Mouse (Mus musculus): Measurements from ENCODE around the gene Ptpn7. TPM values are rescaled to one million over a fixed set of nuclear protein-coding genes. Genes with fewer than 3 reads are reported as not detected.

Ptpn7 gene
- polyA plus RNA-seq, 2 experiments: 3.1 to 3.6 TPM

GRCm38 (mm10) chr1:135170299-135170698, 37.8 kb downstream of the Ptpn7 start:
- H3K4me1 ChIP-seq (ENCODE audit: control insufficient read depth, insufficient read depth, low read length): no peaks in the 10 kb centered on the region
- DNase-seq (ENCODE audit: low spot score) (no peak), ATAC-seq (ENCODE audit: low FRiP score, low read depth) (no peak)
- H3K27me3 ChIP-seq (ENCODE audit: control insufficient read depth, insufficient read depth, low read length): no peaks in the 10 kb centered on the region
- TF ChIP-seq POLR2A (IDR thresholded peaks at IDR 0.05; ENCODE audit: borderline replicate concordance, extremely low read depth, insufficient read depth, insufficient read length): no peak
- H3K36me3 ChIP-seq (ENCODE audit: control insufficient read depth, insufficient read depth, low read length): no peaks in the 10 kb centered on the region
- no peak overlapping the region for H3K4me3 ChIP-seq (replicated peaks; ENCODE audit: low read length)
- no peak overlapping the region for H3K27ac ChIP-seq (replicated peaks; ENCODE audit: low read depth, low read length)
- 67% methylated on average over 10 of the region's 10 CpGs for WGBS
- no peaks in the 10 kb centered on the region for H3K9me3 ChIP-seq (ENCODE audit: control insufficient read depth, low read length)
- H3K9ac ChIP-seq (ENCODE audit: low read depth, low read length, severe bottlenecking): no peak overlapping the region
- H3K4me2 ChIP-seq (replicated peaks; ENCODE audit: low read depth, low read length, severe bottlenecking): no peak overlapping the region

DNA sequence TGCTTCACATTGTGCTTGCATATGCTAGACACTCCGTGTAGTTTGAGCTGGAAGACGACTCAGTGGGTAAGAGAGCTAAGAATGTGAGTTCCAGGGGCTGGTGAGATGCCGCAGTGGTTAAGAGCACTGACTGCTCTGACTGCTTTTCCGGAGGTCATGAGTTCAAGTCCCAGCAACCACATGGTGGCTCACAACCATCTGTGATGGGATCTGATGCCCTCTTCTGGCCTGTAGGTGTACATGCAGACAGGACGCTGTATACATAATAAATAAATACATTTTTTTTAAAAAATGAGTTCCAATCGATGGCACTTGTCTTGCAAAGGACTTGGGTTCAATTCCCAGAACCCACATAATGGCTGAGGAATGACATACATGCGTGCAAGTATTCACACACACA, 38.7 kb downstream of the Ptpn7 start:
- no peak for ATAC-seq (ENCODE audit: low FRiP score, low read depth)
- H3K27me3 ChIP-seq (ENCODE audit: control insufficient read depth, insufficient read depth, low read length): no peaks in the 10 kb centered on the region
- no peak for TF ChIP-seq POLR2A (IDR thresholded peaks at IDR 0.05; ENCODE audit: borderline replicate concordance, extremely low read depth, insufficient read depth, insufficient read length)
- no peak for DNase-seq (ENCODE audit: low spot score)
- no peaks in the 10 kb centered on the region for H3K9me3 ChIP-seq (ENCODE audit: control insufficient read depth, low read length)
- H3K27ac ChIP-seq (replicated peaks; ENCODE audit: low read depth, low read length): no peak overlapping the region
- no peak overlapping the region for H3K4me3 ChIP-seq (replicated peaks; ENCODE audit: low read length)
- H3K36me3 ChIP-seq (ENCODE audit: control insufficient read depth, insufficient read depth, low read length): no peaks in the 10 kb centered on the region
- 82% methylated on average over 7 of the region's 7 CpGs for whole genome bisulfite sequencing
- H3K9ac ChIP-seq (ENCODE audit: low read depth, low read length, severe bottlenecking): no peak overlapping the region
- H3K4me2 ChIP-seq (replicated peaks; ENCODE audit: low read depth, low read length, severe bottlenecking): no peak overlapping the region
- no peaks in the 10 kb centered on the region for H3K4me1 ChIP-seq (ENCODE audit: control insufficient read depth, insufficient read depth, low read length)

DNA sequence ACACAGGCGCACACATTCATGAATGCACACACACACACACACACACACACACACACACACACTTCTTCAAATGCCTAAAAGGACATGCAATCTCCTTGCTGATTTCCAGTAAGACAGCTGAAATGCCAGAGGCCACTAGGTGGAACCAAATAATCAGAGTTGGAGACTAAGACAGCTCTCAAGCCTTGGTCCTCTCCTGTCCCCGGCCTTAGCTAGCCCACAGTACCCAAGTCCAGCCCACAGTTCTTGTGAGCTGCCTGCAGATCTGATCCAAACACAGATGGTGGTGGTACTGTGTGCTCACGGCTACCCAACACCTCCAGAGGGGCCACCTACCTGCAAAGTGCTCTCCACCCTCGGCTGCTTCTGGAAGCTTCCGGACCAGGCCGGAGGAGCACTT, 39.5 kb downstream of the Ptpn7 start:
- H3K4me3 ChIP-seq (replicated peaks; ENCODE audit: low read length): no peak overlapping the region
- H3K36me3 ChIP-seq (ENCODE audit: control insufficient read depth, insufficient read depth, low read length): no peaks in the 10 kb centered on the region
- no peak overlapping the region for H3K27ac ChIP-seq (replicated peaks; ENCODE audit: low read depth, low read length)
- peak; percentile 84 for ATAC-seq (ENCODE audit: low FRiP score, low read depth)
- DNase-seq (ENCODE audit: low spot score): peak; percentile 86
- 40% methylated on average over 6 of the region's 6 CpGs for WGBS
- TF ChIP-seq POLR2A (IDR thresholded peaks at IDR 0.05; ENCODE audit: borderline replicate concordance, extremely low read depth, insufficient read depth, insufficient read length): no peak
- no peaks in the 10 kb centered on the region for H3K9me3 ChIP-seq (ENCODE audit: control insufficient read depth, low read length)
- no peak overlapping the region for H3K4me2 ChIP-seq (replicated peaks; ENCODE audit: low read depth, low read length, severe bottlenecking)
- H3K4me1 ChIP-seq (ENCODE audit: control insufficient read depth, insufficient read depth, low read length): no peaks in the 10 kb centered on the region
- H3K27me3 ChIP-seq (ENCODE audit: control insufficient read depth, insufficient read depth, low read length): no peaks in the 10 kb centered on the region
- H3K9ac ChIP-seq (ENCODE audit: low read depth, low read length, severe bottlenecking): no peak overlapping the region

- DNase-seq (ENCODE audit: low spot score) (no peak), ATAC-seq (ENCODE audit: low FRiP score, low read depth) (no peak)
- 91% methylated on average over 6 of the region's 6 CpGs for WGBS
- H3K27me3 ChIP-seq (ENCODE audit: control insufficient read depth, insufficient read depth, low read length): no peaks in the 10 kb centered on the region
- no peak for TF ChIP-seq POLR2A (IDR thresholded peaks at IDR 0.05; ENCODE audit: borderline replicate concordance, extremely low read depth, insufficient read depth, insufficient read length)
- H3K4me1 ChIP-seq (ENCODE audit: control insufficient read depth, insufficient read depth, low read length): no peaks in the 10 kb centered on the region
- no peak overlapping the region for H3K4me3 ChIP-seq (replicated peaks; ENCODE audit: low read length)
- no peaks in the 10 kb centered on the region for H3K9me3 ChIP-seq (ENCODE audit: control insufficient read depth, low read length)
- no peaks in the 10 kb centered on the region for H3K36me3 ChIP-seq (ENCODE audit: control insufficient read depth, insufficient read depth, low read length)
- no peak overlapping the region for H3K9ac ChIP-seq (ENCODE audit: low read depth, low read length, severe bottlenecking)
- no peak overlapping the region for H3K27ac ChIP-seq (replicated peaks; ENCODE audit: low read depth, low read length)
- no peak overlapping the region for H3K4me2 ChIP-seq (replicated peaks; ENCODE audit: low read depth, low read length, severe bottlenecking)
Measured at GRCm38 (mm10) chr1:135173311-135173710, 40.8 kb downstream of the Ptpn7 start.

DNA sequence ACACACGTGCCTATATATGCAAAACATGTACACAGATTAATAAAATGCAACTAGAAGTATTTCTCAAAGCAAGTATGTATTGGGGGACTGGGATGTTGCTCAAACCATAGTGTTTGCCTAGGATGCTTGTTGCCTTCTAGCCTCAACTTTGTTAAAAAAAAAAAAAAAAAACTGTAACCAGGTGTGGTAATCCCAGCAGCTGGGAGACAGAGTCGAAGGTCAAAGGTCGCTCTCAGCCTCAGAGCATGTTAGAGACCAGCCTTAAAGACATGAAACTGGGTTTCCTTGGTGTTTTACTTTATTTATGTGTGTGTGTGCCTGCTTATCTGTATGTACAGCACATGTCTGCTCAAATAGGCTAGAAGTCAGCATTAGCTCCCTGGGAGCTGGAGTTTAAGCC, 42.7 kb downstream of the Ptpn7 start:
- no peak for DNase-seq (ENCODE audit: low spot score)
- H3K4me2 ChIP-seq (replicated peaks; ENCODE audit: low read depth, low read length, severe bottlenecking): no peak overlapping the region
- H3K36me3 ChIP-seq (ENCODE audit: control insufficient read depth, insufficient read depth, low read length): no peaks in the 10 kb centered on the region
- no peak for TF ChIP-seq POLR2A (IDR thresholded peaks at IDR 0.05; ENCODE audit: borderline replicate concordance, extremely low read depth, insufficient read depth, insufficient read length)
- no peak overlapping the region for H3K4me3 ChIP-seq (replicated peaks; ENCODE audit: low read length)
- H3K27me3 ChIP-seq (ENCODE audit: control insufficient read depth, insufficient read depth, low read length): no peaks in the 10 kb centered on the region
- no peak overlapping the region for H3K9ac ChIP-seq (ENCODE audit: low read depth, low read length, severe bottlenecking)
- H3K4me1 ChIP-seq (ENCODE audit: control insufficient read depth, insufficient read depth, low read length): no peaks in the 10 kb centered on the region
- no peak for ATAC-seq (ENCODE audit: low FRiP score, low read depth)
- H3K9me3 ChIP-seq (ENCODE audit: control insufficient read depth, low read length): no peaks in the 10 kb centered on the region
- no peak overlapping the region for H3K27ac ChIP-seq (replicated peaks; ENCODE audit: low read depth, low read length)
- WGBS: 79% methylated on average over 3 of the region's 3 CpGs

DNA sequence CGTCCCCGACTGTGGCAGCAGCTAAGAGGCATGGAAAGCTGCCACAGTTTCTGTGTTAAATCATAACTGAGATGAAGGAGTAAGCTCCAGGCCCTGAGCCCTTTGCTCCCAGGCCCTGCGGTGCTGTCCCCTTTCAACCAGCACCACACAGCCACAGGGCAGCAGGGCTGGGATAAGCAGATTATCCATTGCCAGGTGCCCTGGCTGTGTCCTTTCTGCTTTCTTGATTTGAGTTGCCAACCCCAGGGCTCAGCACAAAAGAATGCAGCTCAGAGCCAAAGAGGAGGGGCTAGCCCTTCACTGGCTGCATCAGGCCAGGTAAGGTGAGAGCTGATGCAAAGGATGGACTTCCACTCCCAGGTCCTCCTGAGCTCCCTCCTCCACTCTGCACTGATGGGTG, 45.2 kb downstream of the Ptpn7 start:
- Histone ChIP-seq H3K36me3 (ENCODE audit: control insufficient read depth, insufficient read depth, low read length) (no peaks in the 10 kb centered on the region), H3K27ac (replicated peaks; ENCODE audit: low read depth, low read length) (no peak overlapping the region), H3K27me3 (ENCODE audit: control insufficient read depth, insufficient read depth, low read length) (no peaks in the 10 kb centered on the region), H3K9ac (ENCODE audit: low read depth, low read length, severe bottlenecking) (no peak overlapping the region), H3K4me2 (replicated peaks; ENCODE audit: low read depth, low read length, severe bottlenecking) (no peak overlapping the region), H3K9me3 (ENCODE audit: control insufficient read depth, low read length) (no peaks in the 10 kb centered on the region), H3K4me3 (replicated peaks; ENCODE audit: low read length) (no peak overlapping the region), H3K4me1 (ENCODE audit: control insufficient read depth, insufficient read depth, low read length) (no peaks in the 10 kb centered on the region)
- ATAC-seq (ENCODE audit: low FRiP score, low read depth) (no peak), DNase-seq (ENCODE audit: low spot score) (no peak)
- 99% methylated on average over 3 of the region's 3 CpGs for WGBS
- TF ChIP-seq POLR2A (IDR thresholded peaks at IDR 0.05; ENCODE audit: borderline replicate concordance, extremely low read depth, insufficient read depth, insufficient read length): no peak
